Mouse (Mus musculus) activated CD4-positive, CD25-positive, alpha-beta regulatory T cell (primary cell): ENCODE results near the gene Fam8a1. TPM values are rescaled to one million over a fixed set of nuclear protein-coding genes. Genes with fewer than 3 reads are reported as not detected.

Experiments
- polyA plus RNA-seq, 2 experiments: library from polyadenylated mRNA; unstranded; fragments of 100-300 nt; shearing (Covaris generic); gene quantifications; one replicate each; pipeline ENCODE4 v1.2.1; 2017

The Fam8a1 gene
- polyA plus RNA-seq: 10 to 100 TPM; 17.9 to 21.7 TPM

GRCm38 (mm10) chr13:46669048-46669619, at the start of gene Fam8a1:
Gene Fam8a1 (plus strand): TSS chr13:46669522.

Other genes starting within 250 kb of the Fam8a1 start
- under 1 TPM; 0.27 to 0.49 TPM for gene Cap2, start 167.7 kb upstream of the Fam8a1 start, polyA plus RNA-seq
- 100 to 1,000 TPM in 1 of 2 experiments, 10 to 100 TPM in 1; 93.1 to 131 TPM for gene Nup153, start 58.4 kb downstream of the Fam8a1 start, polyA plus RNA-seq